Mouse (Mus musculus) limb, embryonic 14.5 days (tissue): ENCODE measurements around the gene Ccl27a. TPM values are rescaled to one million over a fixed set of nuclear protein-coding genes. Genes with fewer than 3 reads are reported as not detected.

ENCODE experiments used
- ATAC-seq: fragments of 200-750 bp; cut with Nextera tagmentation; 2 replicates; pipeline ENCODE4 v1.8.0; 2017; ENCODE audit warnings: low read depth, moderate number of reproducible peaks, moderate TSS enrichment; ENCODE audit not compliant: low FRiP score
- DNase-seq: peaks from one replicate; pipeline ENCODE4 v3.0.0-alpha.2; 2015; ENCODE audit warnings: low spot score
- H3K27ac ChIP-seq: fragments of 300-500 bp; sonication (generic); replicated peaks from 2 replicates; pipeline ENCODE4 v1.5.1; 2014; ENCODE audit warnings: low read depth, mild to moderate bottlenecking, low read length, moderate library complexity, mixed read lengths
- H3K27me3 ChIP-seq: fragments of 300-500 bp; sonication (generic); 2 replicates; pipeline ENCODE4 v1.6.1; 2014; ENCODE audit warnings: low read length, mixed read lengths; ENCODE audit not compliant: control insufficient read depth, insufficient read depth
- H3K36me3 ChIP-seq: fragments of 300-500 bp; sonication (generic); 2 replicates; pipeline ENCODE4 v1.6.1; 2014; ENCODE audit warnings: mild to moderate bottlenecking, low read length, moderate library complexity, mixed read lengths; ENCODE audit not compliant: control insufficient read depth, insufficient read depth
- H3K4me1 ChIP-seq: fragments of 300-500 bp; sonication (generic); 2 replicates; pipeline ENCODE4 v1.6.1; 2014; ENCODE audit warnings: antibody characterized with exemption, low read length, mixed read lengths; ENCODE audit not compliant: control insufficient read depth, insufficient read depth
- H3K4me2 ChIP-seq: fragments of 300-500 bp; sonication (generic); replicated peaks from 2 replicates; pipeline ENCODE4 v1.6.1; 2014; ENCODE audit warnings: low read depth, mild to moderate bottlenecking, low read length, moderate library complexity; ENCODE audit not compliant: severe bottlenecking
- H3K4me3 ChIP-seq: fragments of 300-500 bp; sonication (generic); replicated peaks from 2 replicates; pipeline ENCODE4 v1.5.1; 2014; ENCODE audit warnings: low read length
- H3K9ac ChIP-seq: fragments of 300-500 bp; sonication (generic); 2 replicates; pipeline ENCODE4 v1.6.1; 2014; ENCODE audit warnings: mild to moderate bottlenecking, low read depth, low read length, moderate library complexity; ENCODE audit not compliant: severe bottlenecking
- H3K9me3 ChIP-seq: fragments of 300-500 bp; sonication (generic); 2 replicates; pipeline ENCODE4 v1.6.1; 2016; ENCODE audit warnings: low read length; ENCODE audit not compliant: control insufficient read depth
- POLR2A ChIP-seq: fragments of 200-500 bp; IDR thresholded peaks from 2 replicates; pipeline ENCODE4 v1.8.0; 2012; ENCODE audit warnings: inconsistent platforms, mild to moderate bottlenecking, moderate library complexity, borderline replicate concordance; ENCODE audit not compliant: insufficient read depth, insufficient read length; ENCODE audit errors: extremely low read depth
- WGBS: fragments of 180-500 bp; shearing (Covaris S2); extraction: QIAGEN DNeasy Blood & Tissue Kit; methylation state at CpG from one replicate; pipeline ENCODE4 v1.1.7; 2014; 5-methylcytosine and 5-hydroxymethylcytosine counted together
- polyA plus RNA-seq, 2 experiments: library from polyadenylated mRNA; depleted of rRNA in 1 of 2; stranded (reverse) in 1 of 2; unstranded in 1 of 2; fragments of >200 nt; fragmentation: Nextera tagmentation in 1 of 2; extraction: Ambion mirVana in 1 of 2; gene quantifications; 2 replicates each; pipeline versions ENCODE4 v1.2.1 to v1.2.3; 2012 to 2014

Gene Ccl27a
- polyA plus RNA-seq, 2 experiments = 44.9 to 96.6 TPM

GRCm38 (mm10) chr4:41737602-41738255 lies 36.3 kb downstream of the Ccl27a start:
- no peak overlapping the region for H3K9ac ChIP-seq
- H3K27me3 ChIP-seq = peaks cover 6% of the 10 kb centered on the region; the same call in 1 of the 2 replicates
- no peak for TF ChIP-seq POLR2A
- peak; percentile 31; the same call in 1 of the 2 replicates for ATAC-seq
- peak; percentile 75 for DNase-seq
- peaks cover 8% of the 10 kb centered on the region for H3K36me3 ChIP-seq
- H3K4me1 ChIP-seq = peaks cover 11% of the 10 kb centered on the region
- no peak overlapping the region for H3K4me2 ChIP-seq
- no peaks in the 10 kb centered on the region for H3K9me3 ChIP-seq
- no peak overlapping the region for H3K4me3 ChIP-seq
- no peak overlapping the region for H3K27ac ChIP-seq
- 21% methylated on average over 8 of the region's 8 CpGs for WGBS

- no peaks in the 10 kb centered on the region for H3K36me3 ChIP-seq
- H3K4me3 ChIP-seq = peak within 1 kb of the TSS; percentile 36
- H3K27me3 ChIP-seq = peaks cover 64% of the 10 kb centered on the region
- no peak for DNase-seq
- 0 out of 2 replicates have a peak, but pooled peaks cover 4% of the 10 kb centered on the region for H3K4me1 ChIP-seq
- H3K9ac ChIP-seq = 0 out of 2 replicates have a peak within 1 kb of the TSS, but pooled peaks have one; percentile 32
- no peak within 1 kb of the TSS for H3K27ac ChIP-seq
- no peak for TF ChIP-seq POLR2A
- no peak for ATAC-seq
- under 1% methylated on average over 30 of the region's 50 CpGs for WGBS
- H3K9me3 ChIP-seq = no peaks in the 10 kb centered on the region
- peak within 1 kb of the TSS; percentile 56 for H3K4me2 ChIP-seq
These were observed 42.8 kb downstream of the Ccl27a start, which contains the start of gene Arid3c for GRCm38 (mm10) chr4:41731052-41731765. TSS of gene Arid3c (minus strand) at chr4:41731142.

DNA sequence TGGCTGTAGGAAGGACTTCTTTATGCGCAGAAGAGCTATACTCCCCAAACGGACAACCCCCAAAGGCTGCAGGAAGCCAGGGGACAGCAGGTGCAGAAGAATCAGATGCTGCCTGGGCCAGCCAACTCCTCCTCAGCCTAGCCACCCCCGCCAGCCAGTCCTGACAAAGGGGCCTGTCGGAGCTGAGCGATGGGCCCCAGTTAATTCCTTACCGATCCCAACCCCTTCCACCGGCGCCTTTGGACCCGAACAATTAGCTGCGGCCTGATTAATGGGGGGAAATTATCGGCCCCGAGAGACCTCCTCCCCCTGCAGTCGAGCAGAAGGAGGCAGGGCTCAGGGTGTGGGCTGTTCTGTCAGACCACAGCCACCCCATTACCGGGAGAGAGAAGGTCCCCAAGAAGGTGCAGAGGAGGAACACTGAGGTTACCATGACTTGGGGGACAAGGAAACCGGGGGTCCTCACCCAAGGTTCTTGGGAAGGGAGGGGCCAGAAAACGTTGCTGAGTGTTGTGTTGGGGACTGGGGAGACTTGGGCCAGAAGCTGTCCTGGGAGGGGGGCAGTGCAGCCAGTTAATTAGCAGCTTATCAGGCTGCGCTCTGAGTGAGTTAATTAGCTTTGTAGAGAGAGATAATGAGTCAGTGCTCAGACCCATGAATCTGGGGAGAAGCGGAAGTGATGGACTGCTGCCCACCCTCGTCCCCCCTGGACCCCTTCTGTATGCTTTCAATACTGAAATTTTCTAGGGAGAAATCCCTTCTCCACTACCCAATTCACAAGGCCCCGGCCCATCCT lies 47.0 kb downstream of the Ccl27a start:
- DNase-seq (no peak), ATAC-seq (no peak)
- Histone ChIP-seq H3K27me3 (peaks cover 79% of the 10 kb centered on the region), H3K9ac (no peak overlapping the region), H3K4me2 (no peak overlapping the region), H3K9me3 (no peaks in the 10 kb centered on the region), H3K27ac (no peak overlapping the region), H3K4me1 (peaks cover 14% of the 10 kb centered on the region), H3K4me3 (no peak overlapping the region), H3K36me3 (no peaks in the 10 kb centered on the region)
- TF ChIP-seq POLR2A = no peak
- WGBS = 16% methylated on average over 20 of the region's 20 CpGs

GRCm38 (mm10) chr4:41722918-41723351 lies 51.1 kb downstream of the Ccl27a start, which contains the start of gene Dctn3:
TSS of gene Dctn3 (minus strand) at chr4:41723170.
- DNase-seq = peak; percentile 99
- Histone ChIP-seq H3K4me2 (peak within 1 kb of the TSS; percentile 65), H3K27me3 (peaks cover 43% of the 10 kb centered on the region), H3K4me3 (peak within 1 kb of the TSS; percentile 86), H3K9ac (peak within 1 kb of the TSS; percentile 82), H3K9me3 (no peaks in the 10 kb centered on the region), H3K27ac (no peak within 1 kb of the TSS), H3K4me1 (peaks cover 13% of the 10 kb centered on the region), H3K36me3 (peaks cover 19% of the 10 kb centered on the region)
- whole genome bisulfite sequencing = under 1% methylated on average over 27 of the region's 27 CpGs
- peak; percentile 98 for ATAC-seq
- peak; percentile 75; the same call in 1 of the 2 replicates for TF ChIP-seq POLR2A

Other genes starting within 250 kb of the Ccl27a start
- gene Fam219a, start 204.7 kb downstream of the Ccl27a start, polyA plus RNA-seq (2012; rRNA removed) = 13.7 and 19.5 TPM in 2 replicates
- gene Fam219a, start 204.7 kb downstream of the Ccl27a start, polyA plus RNA-seq (2014; fragmentation: Nextera tagmentation; extraction: Ambion mirVana) = 2.4 and 2.6 TPM in 2 replicates
- gene Dnaic1, start 204.5 kb downstream of the Ccl27a start, polyA plus RNA-seq (2012; rRNA removed) = 0.78 and 0.99 TPM in 2 replicates
- gene Dnaic1, start 204.5 kb downstream of the Ccl27a start, polyA plus RNA-seq (2014; fragmentation: Nextera tagmentation; extraction: Ambion mirVana) = 0.67 TPM in 1 of 2 replicates, not detected in the other
- 15.6 and 22.3 TPM in 2 replicates for gene Enho, start 133.9 kb downstream of the Ccl27a start, polyA plus RNA-seq (2012; rRNA removed)
- gene Enho, start 133.9 kb downstream of the Ccl27a start, polyA plus RNA-seq (2014; fragmentation: Nextera tagmentation; extraction: Ambion mirVana) = 12.5 and 13.1 TPM in 2 replicates
- 34.2 and 43.6 TPM in 2 replicates for gene Cntfr, start 77.2 kb downstream of the Ccl27a start, polyA plus RNA-seq (2012; rRNA removed)
- gene Cntfr, start 77.2 kb downstream of the Ccl27a start, polyA plus RNA-seq (2014; fragmentation: Nextera tagmentation; extraction: Ambion mirVana) = 5.3 and 5.4 TPM in 2 replicates
- gene Il11ra1, start 74.3 kb downstream of the Ccl27a start, polyA plus RNA-seq (2012; rRNA removed) = 247 and 316 TPM in 2 replicates
- gene Il11ra1, start 74.3 kb downstream of the Ccl27a start, polyA plus RNA-seq (2014; fragmentation: Nextera tagmentation; extraction: Ambion mirVana) = 384 and 431 TPM in 2 replicates
- 59.3 and 67.5 TPM in 2 replicates for gene Rpp25l, start 60.7 kb downstream of the Ccl27a start, polyA plus RNA-seq (2012; rRNA removed)
- gene Rpp25l, start 60.7 kb downstream of the Ccl27a start, polyA plus RNA-seq (2014; fragmentation: Nextera tagmentation; extraction: Ambion mirVana) = 69.8 and 76.2 TPM in 2 replicates
- 64.2 and 70.1 TPM in 2 replicates for gene Dctn3, start 51.1 kb downstream of the Ccl27a start, polyA plus RNA-seq (2012; rRNA removed)
- gene Dctn3, start 51.1 kb downstream of the Ccl27a start, polyA plus RNA-seq (2014; fragmentation: Nextera tagmentation; extraction: Ambion mirVana) = 99.1 and 101 TPM in 2 replicates
- gene Arid3c, start 43.1 kb downstream of the Ccl27a start, polyA plus RNA-seq (2012; rRNA removed) = 0.09 and 0.20 TPM in 2 replicates
- gene Arid3c, start 43.1 kb downstream of the Ccl27a start, polyA plus RNA-seq (2014; fragmentation: Nextera tagmentation; extraction: Ambion mirVana) = 0.29 TPM in 1 of 2 replicates, not detected in the other
- 83.3 and 119 TPM in 2 replicates for gene Galt, start 19.0 kb downstream of the Ccl27a start, polyA plus RNA-seq (2012; rRNA removed)
- 39.5 and 43.6 TPM in 2 replicates for gene Galt, start 19.0 kb downstream of the Ccl27a start, polyA plus RNA-seq (2014; fragmentation: Nextera tagmentation; extraction: Ambion mirVana)
- 79.2 and 91.4 TPM in 2 replicates for gene Sigmar1, start 18.1 kb downstream of the Ccl27a start, polyA plus RNA-seq (2012; rRNA removed)
- gene Sigmar1, start 18.1 kb downstream of the Ccl27a start, polyA plus RNA-seq (2014; fragmentation: Nextera tagmentation; extraction: Ambion mirVana) = 85.3 and 88.9 TPM in 2 replicates
- 2.8 and 12.6 TPM in 2 replicates for gene Gm21541, start 129.4 kb upstream of the Ccl27a start, polyA plus RNA-seq (2012; rRNA removed)
- gene Gm21541, start 129.4 kb upstream of the Ccl27a start, polyA plus RNA-seq (2014; fragmentation: Nextera tagmentation; extraction: Ambion mirVana) = 25.2 TPM in 1 of 2 replicates, not detected in the other
- gene Gm20878, start 167.3 kb upstream of the Ccl27a start, polyA plus RNA-seq (2012; rRNA removed) = 3.7 and 5.8 TPM in 2 replicates
- 1.6 and 1.8 TPM in 2 replicates for gene Gm20878, start 167.3 kb upstream of the Ccl27a start, polyA plus RNA-seq (2014; fragmentation: Nextera tagmentation; extraction: Ambion mirVana)
- 0.98 and 1.2 TPM in 2 replicates for gene Fam205a4, start 191.8 kb upstream of the Ccl27a start, polyA plus RNA-seq (2012; rRNA removed)
- 0.58 and 0.66 TPM in 2 replicates for gene Fam205a4, start 191.8 kb upstream of the Ccl27a start, polyA plus RNA-seq (2014; fragmentation: Nextera tagmentation; extraction: Ambion mirVana)